Mouse (Mus musculus) midbrain, postnatal 0 days (tissue): ENCODE results near the gene Zdbf2. TPM values are rescaled to one million over a fixed set of nuclear protein-coding genes. Genes with fewer than 3 reads are reported as not detected.

Source experiments
- ATAC-seq: fragments of 200-750 bp; cut with Nextera tagmentation; 2 replicates; pipeline ENCODE4 v1.8.0; 2017; ENCODE audit warnings: moderate number of reproducible peaks, mild to moderate bottlenecking, moderate TSS enrichment, moderate library complexity; ENCODE audit not compliant: low FRiP score
- DNase-seq: peaks from one replicate; pipeline ENCODE4 v3.0.0-alpha.2; 2015; ENCODE audit warnings: low spot score
- H3K27ac ChIP-seq: fragments of 300-500 bp; sonication (generic); 2 replicates; pipeline ENCODE4 v1.5.1; 2014; ENCODE audit warnings: low read depth, mild to moderate bottlenecking, low read length, mixed read lengths
- H3K27me3 ChIP-seq: fragments of 300-500 bp; sonication (generic); 2 replicates; pipeline ENCODE4 v1.6.1; 2014; ENCODE audit warnings: low read length, control low read depth, mixed read lengths; ENCODE audit not compliant: insufficient read depth
- H3K36me3 ChIP-seq: fragments of 300-500 bp; sonication (generic); 2 replicates; pipeline ENCODE4 v1.6.1; 2014; ENCODE audit warnings: low read length, control low read depth, mixed read lengths; ENCODE audit not compliant: insufficient read depth
- H3K4me1 ChIP-seq: fragments of 300-500 bp; sonication (generic); 2 replicates; pipeline ENCODE4 v1.6.1; 2014; ENCODE audit warnings: mild to moderate bottlenecking, control low read depth, antibody characterized with exemption, low read length, mixed read lengths; ENCODE audit not compliant: insufficient read depth
- H3K4me2 ChIP-seq: fragments of 300-500 bp; sonication (generic); 2 replicates; pipeline ENCODE4 v1.6.1; 2014; ENCODE audit warnings: low read depth, mild to moderate bottlenecking, low read length, mixed read lengths; ENCODE audit not compliant: poor library complexity, severe bottlenecking
- H3K4me3 ChIP-seq: fragments of 300-500 bp; sonication (generic); 2 replicates; pipeline ENCODE4 v1.5.1; 2014; ENCODE audit warnings: low read depth, mild to moderate bottlenecking, low read length, moderate library complexity
- H3K9ac ChIP-seq: fragments of 300-500 bp; sonication (generic); replicated peaks from 2 replicates; pipeline ENCODE4 v1.6.1; 2014; ENCODE audit warnings: mild to moderate bottlenecking, low read length, moderate library complexity, mixed read lengths; ENCODE audit not compliant: poor library complexity, severe bottlenecking
- H3K9me3 ChIP-seq: fragments of 300-500 bp; sonication (generic); 2 replicates; pipeline ENCODE4 v1.6.1; 2016; ENCODE audit warnings: low read length, control low read depth
- CTCF ChIP-seq: IDR thresholded peaks from 2 replicates; pipeline ENCODE4 v1.5.1; 2016; ENCODE audit warnings: antibody characterized with exemption, mild to moderate bottlenecking
- WGBS: fragments of 180-500 bp; shearing (Covaris S2); extraction: QIAGEN DNeasy Blood & Tissue Kit; methylation state at CpG from one replicate; pipeline ENCODE4 v1.1.7; 2014; 5-methylcytosine and 5-hydroxymethylcytosine counted together
- polyA plus RNA-seq: library from polyadenylated mRNA; unstranded; fragments of >200 nt; fragmentation: Nextera tagmentation; extraction: Ambion mirVana; gene quantifications from 2 replicates; pipeline ENCODE4 v1.2.1, GENCODE M21; 2015
- total RNA-seq: library from RNA; depleted of rRNA; stranded (reverse); fragments of >200 nt; gene quantifications from 2 replicates; pipeline ENCODE4 v1.2.3, GENCODE M21; 2014

Gene Zdbf2
- total and polyA plus RNA-seq, 2 experiments from 2014 or later: 31.6 to 45.9 TPM

DNA sequence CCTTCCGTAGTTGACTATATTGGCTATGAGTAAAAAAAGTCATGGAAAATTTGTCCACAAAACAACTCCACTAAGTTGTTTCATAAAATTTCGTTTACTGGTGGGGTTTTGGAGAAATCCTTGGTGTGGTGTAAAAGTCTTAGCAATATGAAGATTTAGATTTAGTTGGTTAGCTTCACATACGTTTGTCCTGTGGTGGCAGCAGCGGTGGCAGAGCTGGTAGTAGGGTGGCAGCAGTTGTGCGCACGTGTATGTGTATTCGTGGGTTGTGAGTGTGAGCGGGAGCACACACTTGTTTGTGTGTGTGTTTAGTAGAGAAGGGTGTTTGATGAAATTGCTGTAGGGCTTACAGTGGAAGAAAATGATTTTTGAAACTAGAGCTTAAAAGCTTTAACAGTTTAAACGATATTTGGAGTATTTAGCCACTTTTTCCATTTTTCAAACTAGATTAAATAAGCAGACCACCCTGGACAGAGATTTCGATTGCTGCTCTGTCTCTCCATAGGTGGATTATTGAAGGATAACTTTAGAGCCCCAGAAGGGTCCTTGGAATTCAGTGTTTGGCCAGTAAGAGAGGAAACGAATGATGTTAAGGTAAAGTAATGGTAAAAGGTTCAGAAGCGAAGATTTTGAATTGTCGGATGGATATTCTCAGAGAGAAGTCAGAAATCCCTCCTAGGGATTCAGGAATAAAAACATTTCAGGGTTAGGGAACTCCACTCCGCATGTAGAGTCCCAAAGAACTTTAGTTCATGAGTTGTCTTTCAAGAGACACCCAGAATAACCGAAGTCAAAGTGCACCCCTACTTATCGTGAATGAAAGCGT is 12.9 kb upstream of the Zdbf2 start:
- no peaks in the 10 kb centered on the region for H3K4me1 ChIP-seq
- no peak for TF ChIP-seq CTCF
- no peak overlapping the region for H3K4me3 ChIP-seq
- no peak overlapping the region for H3K9ac ChIP-seq
- peaks cover 34% of the 10 kb centered on the region for H3K27me3 ChIP-seq
- no peak overlapping the region for H3K27ac ChIP-seq
- ATAC-seq (no peak), DNase-seq (no peak)
- H3K36me3 ChIP-seq: no peaks in the 10 kb centered on the region
- H3K4me2 ChIP-seq: no peak overlapping the region
- 50% methylated on average over 17 of the region's 17 CpGs for WGBS
- no peaks in the 10 kb centered on the region for H3K9me3 ChIP-seq

DNA sequence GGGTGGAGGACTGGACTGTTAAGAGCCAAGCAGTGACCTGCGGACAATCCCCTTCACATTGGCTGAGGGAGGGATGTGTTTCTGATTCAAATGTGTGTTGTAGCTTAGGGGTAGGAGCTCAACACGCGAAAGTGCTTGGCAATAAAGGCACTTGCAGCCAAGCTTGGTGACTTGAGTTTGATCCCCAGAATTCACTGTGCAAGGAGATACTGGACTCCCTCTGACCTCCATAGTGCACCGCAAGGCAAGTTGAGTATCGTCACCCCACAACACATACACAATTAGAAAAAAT is 12.4 kb upstream of the Zdbf2 start:
- no peak overlapping the region for H3K9ac ChIP-seq
- DNase-seq (no peak), ATAC-seq (no peak)
- H3K4me2 ChIP-seq: no peak overlapping the region
- H3K36me3 ChIP-seq: no peaks in the 10 kb centered on the region
- no peak for TF ChIP-seq CTCF
- H3K27ac ChIP-seq: no peak overlapping the region
- H3K27me3 ChIP-seq: peaks cover 35% of the 10 kb centered on the region
- no peaks in the 10 kb centered on the region for H3K4me1 ChIP-seq
- H3K9me3 ChIP-seq: no peaks in the 10 kb centered on the region
- no peak overlapping the region for H3K4me3 ChIP-seq
- WGBS: 43% methylated on average over 5 of the region's 5 CpGs

DNA sequence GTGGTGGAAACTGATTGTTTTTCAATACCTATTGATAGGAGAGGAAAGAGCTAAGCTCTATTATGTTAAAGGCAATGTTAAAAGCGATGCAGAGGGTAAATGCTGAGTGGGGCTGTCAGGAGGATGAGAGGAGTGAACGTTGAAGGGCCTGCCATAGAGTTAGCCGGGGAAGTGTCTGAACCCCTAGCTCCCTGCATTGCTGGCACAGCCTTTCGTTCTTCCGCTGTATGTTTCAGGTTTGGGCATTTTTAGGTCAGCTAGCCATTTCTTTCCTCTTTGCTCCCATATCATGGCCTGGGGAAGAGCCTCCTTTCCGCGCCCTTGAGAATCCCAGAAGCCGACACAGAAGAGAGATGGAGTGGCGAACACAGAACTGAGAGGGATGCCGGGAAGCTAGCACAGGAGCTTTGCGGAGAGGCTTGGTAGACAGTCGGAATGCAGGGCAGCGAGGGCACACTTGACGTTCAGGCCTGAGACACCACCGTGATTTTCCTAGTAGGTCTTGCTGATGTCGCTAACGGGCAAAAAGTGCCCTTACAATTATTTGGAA is 11.9 kb upstream of the Zdbf2 start:
- Histone ChIP-seq H3K27me3 (peaks cover 35% of the 10 kb centered on the region), H3K9ac (no peak overlapping the region), H3K9me3 (no peaks in the 10 kb centered on the region), H3K36me3 (no peaks in the 10 kb centered on the region), H3K4me3 (no peak overlapping the region), H3K4me1 (no peaks in the 10 kb centered on the region), H3K27ac (no peak overlapping the region), H3K4me2 (no peak overlapping the region)
- TF ChIP-seq CTCF: no peak
- no peak for DNase-seq
- 49% methylated on average over 17 of the region's 17 CpGs for WGBS
- ATAC-seq: no peak

DNA sequence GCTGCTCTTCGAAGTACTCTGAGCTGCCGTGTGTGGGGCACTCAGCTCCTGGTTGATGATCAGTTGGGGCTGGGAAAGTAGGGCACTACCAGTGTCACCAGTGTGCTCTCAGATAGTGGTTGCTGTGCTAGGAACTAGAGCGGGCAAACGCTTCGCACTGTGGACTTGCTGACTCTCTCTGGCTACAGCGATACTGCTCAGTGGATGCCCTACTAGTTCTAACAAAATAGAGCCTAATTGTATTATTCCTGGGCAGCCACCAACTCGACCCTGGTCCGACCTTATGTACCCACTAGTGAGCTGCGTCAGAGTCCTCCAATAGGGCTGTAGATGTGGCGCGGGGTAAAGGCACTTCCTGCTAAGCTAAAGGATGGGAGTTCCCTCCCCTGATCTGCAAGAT is 9.4 kb upstream of the Zdbf2 start:
- WGBS: 28% methylated on average over 11 of the region's 11 CpGs
- H3K4me2 ChIP-seq: no peak overlapping the region
- H3K4me3 ChIP-seq: no peak overlapping the region
- H3K27ac ChIP-seq: no peak overlapping the region
- no peaks in the 10 kb centered on the region for H3K9me3 ChIP-seq
- no peak overlapping the region for H3K9ac ChIP-seq
- ATAC-seq (no peak), DNase-seq (no peak)
- no peak for TF ChIP-seq CTCF
- H3K36me3 ChIP-seq: no peaks in the 10 kb centered on the region
- H3K4me1 ChIP-seq: no peaks in the 10 kb centered on the region
- peaks cover 33% of the 10 kb centered on the region for H3K27me3 ChIP-seq

DNA sequence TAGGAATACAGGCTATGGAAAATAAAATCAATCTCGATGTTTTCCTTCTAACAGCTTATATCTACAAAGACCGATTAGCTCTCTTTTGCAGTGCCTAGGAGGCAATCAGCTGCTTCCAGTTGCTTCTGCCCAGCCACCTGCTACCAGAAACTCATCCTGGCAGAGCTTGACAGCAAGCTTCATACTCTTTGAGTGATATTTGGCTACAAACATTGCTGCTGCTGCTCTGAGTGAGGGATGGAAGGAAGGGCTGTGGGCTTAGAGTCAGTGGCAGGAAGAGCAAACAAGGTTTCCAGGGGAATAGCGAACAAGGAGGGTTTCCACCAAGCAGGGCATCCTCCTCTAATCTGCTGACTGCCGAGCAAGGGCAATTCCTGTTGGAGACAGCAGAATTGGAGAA is 7.6 kb upstream of the Zdbf2 start:
- Histone ChIP-seq H3K27me3 (peaks cover 38% of the 10 kb centered on the region), H3K27ac (no peak overlapping the region), H3K9ac (no peak overlapping the region), H3K9me3 (no peaks in the 10 kb centered on the region), H3K4me1 (no peaks in the 10 kb centered on the region), H3K4me2 (no peak overlapping the region), H3K36me3 (no peaks in the 10 kb centered on the region), H3K4me3 (no peak overlapping the region)
- ATAC-seq: no peak
- TF ChIP-seq CTCF: no peak
- 39% methylated on average over 4 of the region's 4 CpGs for WGBS
- DNase-seq: no peak

DNA sequence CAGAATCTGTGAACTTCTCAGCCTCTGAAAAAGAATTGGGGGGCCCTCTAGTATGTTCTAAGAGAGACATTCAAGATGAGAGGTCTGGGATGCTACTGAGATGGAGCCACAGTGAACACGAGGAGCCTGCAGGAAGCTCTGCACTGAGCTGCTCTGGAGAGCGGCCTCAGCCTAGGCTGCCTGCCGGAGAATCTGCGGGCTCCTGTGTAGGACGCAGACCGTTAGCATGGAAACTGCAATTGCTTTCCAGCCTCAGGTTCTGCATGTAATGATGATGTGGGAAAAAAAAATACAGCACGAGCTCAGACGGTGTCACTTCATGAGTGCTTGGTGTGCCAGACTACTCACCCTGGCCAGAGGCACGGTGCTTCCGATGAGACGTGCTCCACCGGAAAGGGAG is 6.9 kb upstream of the Zdbf2 start:
- ATAC-seq: no peak
- Histone ChIP-seq H3K4me3 (no peak overlapping the region), H3K27ac (no peak overlapping the region), H3K9me3 (no peaks in the 10 kb centered on the region), H3K4me2 (no peak overlapping the region), H3K9ac (no peak overlapping the region), H3K4me1 (no peaks in the 10 kb centered on the region), H3K36me3 (no peaks in the 10 kb centered on the region), H3K27me3 (peaks cover 39% of the 10 kb centered on the region)
- 38% methylated on average over 12 of the region's 12 CpGs for WGBS
- DNase-seq: no peak
- TF ChIP-seq CTCF: no peak
